Mouse (Mus musculus): Measurements from ENCODE around the gene Unc13b.

DNA sequence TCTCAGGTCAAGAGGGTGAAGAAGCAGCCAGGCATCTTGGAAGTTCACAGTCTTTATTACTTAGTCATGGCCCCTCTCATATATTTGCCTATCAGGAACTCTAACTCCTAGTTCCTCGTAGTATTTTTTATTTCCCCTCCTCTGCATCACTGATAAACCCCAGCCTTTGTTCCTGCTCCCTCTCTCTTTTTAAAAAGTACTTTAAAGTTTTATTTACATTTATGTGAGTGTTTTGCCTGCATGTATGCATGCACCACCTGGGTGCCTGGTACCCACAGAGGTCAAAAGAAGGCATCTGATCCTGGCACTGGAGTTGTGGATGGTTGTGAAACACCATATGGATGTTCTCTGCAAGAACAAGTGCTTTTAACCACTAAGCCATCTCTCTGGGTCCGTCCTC, 207.4 kb downstream of the Unc13b start:
- TF ChIP-seq POLR2A (IDR thresholded peaks at IDR 0.05; ENCODE audit: low read depth, low read length) (no peak), CTCF (IDR thresholded peaks at IDR 0.05; ENCODE audit: borderline replicate concordance, insufficient read depth, low read length) (no peak)
